Mouse (Mus musculus) testis, adult 2 months (tissue): ENCODE measurements around the gene Gnat1. TPM values are rescaled to one million over a fixed set of nuclear protein-coding genes. Genes with fewer than 3 reads are reported as not detected.

ENCODE experiments used
- H3K27ac ChIP-seq: fragments of 200-500 bp; 2 replicates; pipeline ENCODE4 v1.5.1; 2012; ENCODE audit warnings: low read depth, low read length; ENCODE audit not compliant: control insufficient read depth, insufficient read depth
- H3K27me3 ChIP-seq: fragments of 200-500 bp; 2 replicates; pipeline ENCODE4 v1.6.1; 2012; ENCODE audit warnings: mild to moderate bottlenecking, low read length, moderate library complexity; ENCODE audit not compliant: control insufficient read depth, insufficient read depth
- H3K36me3 ChIP-seq: fragments of 200-500 bp; 2 replicates; pipeline ENCODE4 v1.6.1; 2012; ENCODE audit warnings: mild to moderate bottlenecking, low read length; ENCODE audit not compliant: control insufficient read depth, insufficient read depth
- H3K4me1 ChIP-seq: fragments of 200-500 bp; 2 replicates; pipeline ENCODE4 v1.6.1; 2012; ENCODE audit warnings: low read length; ENCODE audit not compliant: control insufficient read depth, insufficient read depth
- H3K4me3 ChIP-seq: fragments of 200-500 bp; 2 replicates; pipeline ENCODE4 v1.5.1; 2012; ENCODE audit warnings: low read depth, mild to moderate bottlenecking, low read length, moderate library complexity, mixed read lengths; ENCODE audit not compliant: control insufficient read depth
- CTCF ChIP-seq: fragments of 200-500 bp; IDR thresholded peaks from 2 replicates; pipeline ENCODE4 v1.5.1; 2012; ENCODE audit warnings: low read depth, mild to moderate bottlenecking, inconsistent platforms, low read length, moderate library complexity; ENCODE audit not compliant: control insufficient read depth, insufficient read depth, insufficient replicate concordance
- POLR2A ChIP-seq: fragments of 200-500 bp; IDR thresholded peaks from 2 replicates; pipeline ENCODE4 v1.6.1; 2012; ENCODE audit warnings: low read depth, mild to moderate bottlenecking, inconsistent platforms, low read length, moderate library complexity; ENCODE audit not compliant: control insufficient read depth
- polyA plus RNA-seq: library from polyadenylated mRNA; depleted of rRNA; stranded (reverse); fragments of >200 nt; gene quantifications from 2 replicates; pipeline ENCODE4 v1.2.3, GENCODE M21; 2012; rRNA removed

Gnat1 gene
- polyA plus RNA-seq, 1 experiment, result 0.12 TPM

GRCm38 (mm10) chr9:107627387-107628255 is 51.9 kb downstream of the Gnat1 start:
- Histone ChIP-seq H3K27me3 (no peaks in the 10 kb centered on the region), H3K36me3 (no peaks in the 10 kb centered on the region), H3K4me3 (no peak overlapping the region), H3K27ac (peak overlapping the region; percentile 58), H3K4me1 (peaks cover 35% of the 10 kb centered on the region)
- TF ChIP-seq CTCF (no peak), POLR2A (0 out of 2 replicates have a peak, but pooled peaks have one; percentile 41)

- Histone ChIP-seq H3K36me3 (no peaks in the 10 kb centered on the region), H3K27me3 (no peaks in the 10 kb centered on the region), H3K4me3 (no peak overlapping the region), H3K27ac (peak overlapping the region; percentile 26; the same call in 1 of the 2 replicates), H3K4me1 (peaks cover 27% of the 10 kb centered on the region)
- TF ChIP-seq POLR2A (no peak), CTCF (peak; percentile 64; the same call in 1 of the 2 replicates)
Observed at GRCm38 (mm10) chr9:107626844-107627277, 52.7 kb downstream of the Gnat1 start.

GRCm38 (mm10) chr9:107626158-107626843 is 53.2 kb downstream of the Gnat1 start:
- H3K36me3 ChIP-seq, result no peaks in the 10 kb centered on the region
- no peak overlapping the region for H3K4me3 ChIP-seq
- TF ChIP-seq POLR2A (no peak), CTCF (no peak)
- no peaks in the 10 kb centered on the region for H3K27me3 ChIP-seq
- 0 out of 2 replicates have a peak overlapping the region, but pooled peaks have one; percentile 26 for H3K27ac ChIP-seq
- H3K4me1 ChIP-seq, result peaks cover 25% of the 10 kb centered on the region

GRCm38 (mm10) chr9:107625351-107626128 is 54.0 kb downstream of the Gnat1 start:
- TF ChIP-seq CTCF (no peak), POLR2A (no peak)
- Histone ChIP-seq H3K27ac (no peak overlapping the region), H3K4me3 (no peak overlapping the region), H3K36me3 (no peaks in the 10 kb centered on the region), H3K27me3 (no peaks in the 10 kb centered on the region), H3K4me1 (peaks cover 22% of the 10 kb centered on the region)

- H3K4me3 ChIP-seq, result no peak overlapping the region
- no peaks in the 10 kb centered on the region for H3K36me3 ChIP-seq
- H3K27me3 ChIP-seq, result no peaks in the 10 kb centered on the region
- H3K27ac ChIP-seq, result no peak overlapping the region
- TF ChIP-seq CTCF (no peak), POLR2A (no peak)
- peaks cover 19% of the 10 kb centered on the region for H3K4me1 ChIP-seq
Observed at GRCm38 (mm10) chr9:107624951-107625350, 54.6 kb downstream of the Gnat1 start.

GRCm38 (mm10) chr9:107624539-107624938 is 55.0 kb downstream of the Gnat1 start:
- H3K27ac ChIP-seq, result no peak overlapping the region

More at GRCm38 (mm10) chr9:107624539-107624938, 55.0 kb downstream of the Gnat1 start:
- Histone ChIP-seq H3K4me3 (no peak overlapping the region), H3K27me3 (no peaks in the 10 kb centered on the region), H3K4me1 (peaks cover 16% of the 10 kb centered on the region), H3K36me3 (no peaks in the 10 kb centered on the region)
- TF ChIP-seq CTCF (no peak), POLR2A (no peak)

Other genes starting within 250 kb of the Gnat1 start
- 38.3 and 46.9 TPM in 2 replicates for gene Tmem115, start 145.8 kb downstream of the Gnat1 start, polyA plus RNA-seq
- 28.3 and 29.4 TPM in 2 replicates for gene Cyb561d2, start 137.5 kb downstream of the Gnat1 start, polyA plus RNA-seq
- gene Nprl2, start 137.5 kb downstream of the Gnat1 start, polyA plus RNA-seq, result 34.7 and 40.3 TPM in 2 replicates
- gene Zmynd10, start 132.4 kb downstream of the Gnat1 start, polyA plus RNA-seq, result 245 and 272 TPM in 2 replicates
- gene Rassf1, start 128.2 kb downstream of the Gnat1 start, polyA plus RNA-seq, result 62.8 and 63.4 TPM in 2 replicates
- 28.4 and 31.7 TPM in 2 replicates for gene Tusc2, start 116.5 kb downstream of the Gnat1 start, polyA plus RNA-seq
- gene Hyal2, start 111.8 kb downstream of the Gnat1 start, polyA plus RNA-seq, result 6.4 and 6.5 TPM in 2 replicates
- gene Hyal1, start 102.8 kb downstream of the Gnat1 start, polyA plus RNA-seq, result 4.0 and 5.0 TPM in 2 replicates
- gene Naa80, start 100.8 kb downstream of the Gnat1 start, polyA plus RNA-seq, result 136 and 139 TPM in 2 replicates
- 1.6 and 1.8 TPM in 2 replicates for gene Hyal3, start 98.9 kb downstream of the Gnat1 start, polyA plus RNA-seq
- gene Ifrd2, start 92.1 kb downstream of the Gnat1 start, polyA plus RNA-seq, result 16.4 and 20.5 TPM in 2 replicates
- 2.1 and 4.1 TPM in 2 replicates for gene Sema3b, start 70.5 kb downstream of the Gnat1 start, polyA plus RNA-seq
- gene Gnai2, start 44.3 kb downstream of the Gnat1 start, polyA plus RNA-seq, result 87.7 and 103 TPM in 2 replicates
- 0.10 and 0.32 TPM in 2 replicates for gene Slc38a3, start 10.2 kb downstream of the Gnat1 start, polyA plus RNA-seq
- gene Sema3f, start 30.8 kb upstream of the Gnat1 start, polyA plus RNA-seq, result 9.9 and 12.0 TPM in 2 replicates
- gene Rbm5, start 91.3 kb upstream of the Gnat1 start, polyA plus RNA-seq, result 52.0 and 57.8 TPM in 2 replicates
- gene Rbm6, start 193.5 kb upstream of the Gnat1 start, polyA plus RNA-seq, result 26.8 and 28.1 TPM in 2 replicates
- 14.1 and 14.9 TPM in 2 replicates for gene Mon1a, start 208.4 kb upstream of the Gnat1 start, polyA plus RNA-seq
- gene Mst1r, start 227.2 kb upstream of the Gnat1 start, polyA plus RNA-seq, result 4.3 and 4.6 TPM in 2 replicates
- 360 and 372 TPM in 2 replicates for gene Actl11, start 248.8 kb upstream of the Gnat1 start, polyA plus RNA-seq